In genomic region chr11:96997380-96997956, GRCm38 (mm10) we compare ENCODE assay signal across 8 mouse cellular contexts. TPM values are rescaled to one million over a fixed set of nuclear protein-coding genes. Genes with fewer than 3 reads are reported as not detected.
A peak's percentile ranks its signal among the peaks of the same experiment; 100 is the strongest.
DNase-seq lines count a peak whose midpoint lies in the region; ATAC-seq and TF ChIP-seq lines count a peak whose summit lies in the region.

No protein-coding gene starts in this region.

- no peak for ATAC-seq in CD4-positive, CD25-positive, alpha-beta regulatory T cell, adult 4 months
- peak; percentile 52; the same call in 1 of the 2 replicates for ATAC-seq in embryonic facial prominence, embryonic 15.5 days (ENCODE audit: insufficient number of reproducible peaks, low FRiP score, low TSS enrichment, low read depth)
- peak; percentile 32; the same call in 1 of the 2 replicates for ATAC-seq in limb, embryonic 12.5 days (ENCODE audit: insufficient number of reproducible peaks, insufficient read depth, low FRiP score, low TSS enrichment, low read depth)
- ATAC-seq in neural tube, embryonic 12.5 days (ENCODE audit: low FRiP score, low read depth), result 0 out of 2 replicates have a peak, but pooled peaks have one; percentile 41
- ATAC-seq in monocyte, adult 5-6 weeks (replicated peaks; ENCODE audit: insufficient number of reproducible peaks, low FRiP score, low TSS enrichment, poor library complexity, severe bottlenecking), result no peak

- 6% methylated on average over 30 of the region's 30 CpGs for WGBS in embryonic facial prominence, embryonic 15.5 days
- 3% methylated on average over 30 of the region's 30 CpGs for whole genome bisulfite sequencing in hindbrain, embryonic 10.5 days
- 2% methylated on average over 30 of the region's 30 CpGs for WGBS in limb, embryonic 12.5 days
- 3% methylated on average over 30 of the region's 30 CpGs for WGBS in neural tube, embryonic 12.5 days

- DNase-seq in CD4-positive, CD25-positive, alpha-beta regulatory T cell, adult 2 months (ENCODE audit: low read depth, low spot score), result peak; percentile 64
- peak; percentile 66 for DNase-seq in hindbrain, embryonic 10.5 days (ENCODE audit: low spot score)

- no peaks in the 10 kb centered on the region for H3K36me3 ChIP-seq in E14TG2a.4 (ENCODE audit: insufficient read depth, low read length)
- no peaks in the 10 kb centered on the region for H3K36me3 ChIP-seq in embryonic facial prominence, embryonic 15.5 days
- no peaks in the 10 kb centered on the region for H3K36me3 ChIP-seq in hindbrain, embryonic 10.5 days
- no peaks in the 10 kb centered on the region for H3K36me3 ChIP-seq in limb, embryonic 12.5 days
- no peaks in the 10 kb centered on the region for H3K36me3 ChIP-seq in neural tube, embryonic 12.5 days

- H3K9me3 ChIP-seq in E14TG2a.4 (ENCODE audit: low read length), result no peaks in the 10 kb centered on the region
- no peaks in the 10 kb centered on the region for H3K9me3 ChIP-seq in embryonic facial prominence, embryonic 15.5 days (replicated peaks)
- H3K9me3 ChIP-seq in hindbrain, embryonic 10.5 days, result no peaks in the 10 kb centered on the region
- no peaks in the 10 kb centered on the region for H3K9me3 ChIP-seq in limb, embryonic 12.5 days
- H3K9me3 ChIP-seq in neural tube, embryonic 12.5 days, result no peaks in the 10 kb centered on the region

- H3K4me2 ChIP-seq in embryonic facial prominence, embryonic 15.5 days (replicated peaks), result peak overlapping the region; percentile 59
- peak overlapping the region; percentile 66 for H3K4me2 ChIP-seq in limb, embryonic 12.5 days
- peak overlapping the region; percentile 65 for H3K4me2 ChIP-seq in neural tube, embryonic 12.5 days (replicated peaks)

- peak overlapping the region; percentile 18; the same call in 1 of the 2 replicates for H3K9ac ChIP-seq in embryonic facial prominence, embryonic 15.5 days
- H3K9ac ChIP-seq in limb, embryonic 12.5 days (replicated peaks), result peak overlapping the region; percentile 60
- H3K9ac ChIP-seq in neural tube, embryonic 12.5 days, result peak overlapping the region; percentile 61

- peaks cover 51% of the 10 kb centered on the region for H3K4me1 ChIP-seq in E14TG2a.4 (replicated peaks; ENCODE audit: low read depth, low read length)
- H3K4me1 ChIP-seq in embryonic facial prominence, embryonic 15.5 days, result peaks cover 16% of the 10 kb centered on the region
- H3K4me1 ChIP-seq in hindbrain, embryonic 10.5 days (replicated peaks), result peaks cover 74% of the 10 kb centered on the region
- peaks cover 16% of the 10 kb centered on the region for H3K4me1 ChIP-seq in limb, embryonic 12.5 days (replicated peaks)
- peaks cover 24% of the 10 kb centered on the region for H3K4me1 ChIP-seq in neural tube, embryonic 12.5 days

- no peak for TF ChIP-seq CTCF in E14TG2a.4 (conservative IDR thresholded peaks at IDR 0.05; ENCODE audit: low read length)

- peaks cover 89% of the 10 kb centered on the region for H3K27me3 ChIP-seq in E14TG2a.4 (ENCODE audit: insufficient read depth, low read length)
- H3K27me3 ChIP-seq in embryonic facial prominence, embryonic 15.5 days, result peaks cover 55% of the 10 kb centered on the region
- H3K27me3 ChIP-seq in hindbrain, embryonic 10.5 days (ENCODE audit: insufficient read depth, poor library complexity, severe bottlenecking), result peaks cover 88% of the 10 kb centered on the region
- H3K27me3 ChIP-seq in limb, embryonic 12.5 days, result peaks cover 59% of the 10 kb centered on the region
- H3K27me3 ChIP-seq in neural tube, embryonic 12.5 days (replicated peaks), result peaks cover 14% of the 10 kb centered on the region

- peak overlapping the region; percentile 78 for H3K4me3 ChIP-seq in E14TG2a.4 (replicated peaks; ENCODE audit: low read length)
- H3K4me3 ChIP-seq in embryonic facial prominence, embryonic 15.5 days (replicated peaks), result peak overlapping the region; percentile 28
- peak overlapping the region; percentile 51 for H3K4me3 ChIP-seq in hindbrain, embryonic 10.5 days
- H3K4me3 ChIP-seq in limb, embryonic 12.5 days (replicated peaks), result peak overlapping the region; percentile 37
- H3K4me3 ChIP-seq in neural tube, embryonic 12.5 days, result peak overlapping the region; percentile 26

- H3K27ac ChIP-seq in embryonic facial prominence, embryonic 15.5 days (replicated peaks), result no peak overlapping the region
- peak overlapping the region; percentile 87 for H3K27ac ChIP-seq in hindbrain, embryonic 10.5 days
- H3K27ac ChIP-seq in limb, embryonic 12.5 days, result peak overlapping the region; percentile 30; the same call in 1 of the 2 replicates
- H3K27ac ChIP-seq in neural tube, embryonic 12.5 days, result no peak overlapping the region

RNA-seq across cellular contexts. Expression of gene Sp2, which starts 14.7 kb away (rescaled TPM):
- 10 to 100 TPM; 19.5 to 22.9 TPM for polyA plus RNA-seq in CD4-positive, CD25-positive, alpha-beta regulatory T cell, adult 4 months (2017; shearing (Covaris generic))
- 16.8 and 17.9 TPM in 2 replicates for polyA plus RNA-seq in embryonic facial prominence, embryonic 15.5 days (2015; fragmentation: Nextera tagmentation; extraction: Ambion mirVana)
- 29.5 and 31.4 TPM in 2 replicates for polyA plus RNA-seq in hindbrain, embryonic 10.5 days (2016; fragmentation: Nextera tagmentation; extraction: Ambion mirVana)
- 13.7 and 17.8 TPM in 2 replicates for polyA plus RNA-seq in limb, embryonic 12.5 days (2016; fragmentation: Nextera tagmentation; extraction: Ambion mirVana)
- polyA plus RNA-seq in neural tube, embryonic 12.5 days (2016; fragmentation: Nextera tagmentation; extraction: Ambion mirVana), result 19.3 and 20.4 TPM in 2 replicates
- 4.2 to 7.6 TPM (median 7.1 TPM) in 3 replicates for total RNA-seq in monocyte, adult 5-6 weeks (2017)

RNA-seq across cellular contexts. Expression of gene Sp6, which starts 15.7 kb away (rescaled TPM):
- 1 to 10 TPM; 1.7 to 3.0 TPM for polyA plus RNA-seq in CD4-positive, CD25-positive, alpha-beta regulatory T cell, adult 4 months (2017; shearing (Covaris generic))
- 18.5 and 26.7 TPM in 2 replicates for polyA plus RNA-seq in embryonic facial prominence, embryonic 15.5 days (2015; fragmentation: Nextera tagmentation; extraction: Ambion mirVana)
- polyA plus RNA-seq in hindbrain, embryonic 10.5 days (2016; fragmentation: Nextera tagmentation; extraction: Ambion mirVana), result 1.6 and 2.3 TPM in 2 replicates
- 6.5 and 7.7 TPM in 2 replicates for polyA plus RNA-seq in limb, embryonic 12.5 days (2016; fragmentation: Nextera tagmentation; extraction: Ambion mirVana)
- 0.23 and 0.34 TPM in 2 replicates for polyA plus RNA-seq in neural tube, embryonic 12.5 days (2016; fragmentation: Nextera tagmentation; extraction: Ambion mirVana)
- not detected in 3 replicates for total RNA-seq in monocyte, adult 5-6 weeks (2017)

RNA-seq across cellular contexts. Expression of gene Scrn2, which starts 32.3 kb away (rescaled TPM):
- 10 to 100 TPM in 1 of 2 experiments, 1 to 10 TPM in 1; 7.3 to 14.8 TPM for polyA plus RNA-seq in CD4-positive, CD25-positive, alpha-beta regulatory T cell, adult 4 months (2017; shearing (Covaris generic))
- polyA plus RNA-seq in embryonic facial prominence, embryonic 15.5 days (2015; fragmentation: Nextera tagmentation; extraction: Ambion mirVana), result 22.5 and 23.9 TPM in 2 replicates
- polyA plus RNA-seq in hindbrain, embryonic 10.5 days (2016; fragmentation: Nextera tagmentation; extraction: Ambion mirVana), result 38.3 and 39.4 TPM in 2 replicates
- 32.4 and 35.1 TPM in 2 replicates for polyA plus RNA-seq in limb, embryonic 12.5 days (2016; fragmentation: Nextera tagmentation; extraction: Ambion mirVana)
- 19.8 and 21.9 TPM in 2 replicates for polyA plus RNA-seq in neural tube, embryonic 12.5 days (2016; fragmentation: Nextera tagmentation; extraction: Ambion mirVana)
- total RNA-seq in monocyte, adult 5-6 weeks (2017), result 2.3 to 3.2 TPM (median 2.9 TPM) in 3 replicates

RNA-seq across cellular contexts. Expression of gene Lrrc46, which starts 43.7 kb away (rescaled TPM):
- polyA plus RNA-seq in CD4-positive, CD25-positive, alpha-beta regulatory T cell, adult 4 months (2017; shearing (Covaris generic)), result not detected
- 9.5 and 21.4 TPM in 2 replicates for polyA plus RNA-seq in embryonic facial prominence, embryonic 15.5 days (2015; fragmentation: Nextera tagmentation; extraction: Ambion mirVana)
- 3.5 and 6.8 TPM in 2 replicates for polyA plus RNA-seq in hindbrain, embryonic 10.5 days (2016; fragmentation: Nextera tagmentation; extraction: Ambion mirVana)
- polyA plus RNA-seq in limb, embryonic 12.5 days (2016; fragmentation: Nextera tagmentation; extraction: Ambion mirVana), result 1.0 TPM in 2 replicates
- polyA plus RNA-seq in neural tube, embryonic 12.5 days (2016; fragmentation: Nextera tagmentation; extraction: Ambion mirVana), result 2.2 and 2.9 TPM in 2 replicates
- not detected in 3 replicates for total RNA-seq in monocyte, adult 5-6 weeks (2017)

RNA-seq across cellular contexts. Expression of gene Mrpl10, which starts 43.9 kb away (rescaled TPM):
- 10 to 100 TPM; 60.9 to 82.9 TPM for polyA plus RNA-seq in CD4-positive, CD25-positive, alpha-beta regulatory T cell, adult 4 months (2017; shearing (Covaris generic))
- polyA plus RNA-seq in embryonic facial prominence, embryonic 15.5 days (2015; fragmentation: Nextera tagmentation; extraction: Ambion mirVana), result 77.9 and 80.4 TPM in 2 replicates
- polyA plus RNA-seq in hindbrain, embryonic 10.5 days (2016; fragmentation: Nextera tagmentation; extraction: Ambion mirVana), result 78.9 and 80.7 TPM in 2 replicates
- 80.0 and 80.5 TPM in 2 replicates for polyA plus RNA-seq in limb, embryonic 12.5 days (2016; fragmentation: Nextera tagmentation; extraction: Ambion mirVana)
- polyA plus RNA-seq in neural tube, embryonic 12.5 days (2016; fragmentation: Nextera tagmentation; extraction: Ambion mirVana), result 66.9 and 68.3 TPM in 2 replicates
- total RNA-seq in monocyte, adult 5-6 weeks (2017), result 12.3 to 17.5 TPM (median 13.4 TPM) in 3 replicates

Comparison
In these comparisons a context has a peak if more than half of its experiments do, and no peak if none do; other contexts are left out.
1. ATAC-seq: peak in embryonic facial prominence, embryonic 15.5 days (single experiment), limb, embryonic 12.5 days (single experiment) and neural tube, embryonic 12.5 days (single experiment); none in CD4-positive, CD25-positive, alpha-beta regulatory T cell, adult 4 months (single experiment) and monocyte, adult 5-6 weeks (single experiment).
2. H3K4me3 ChIP-seq: peak in every context shown above with its lines; median percentile 78 in E14TG2a.4; 51 in hindbrain, embryonic 10.5 days; 37 in limb, embryonic 12.5 days; 28 in embryonic facial prominence, embryonic 15.5 days; 26 in neural tube, embryonic 12.5 days.
3. H3K27ac ChIP-seq: peak in hindbrain, embryonic 10.5 days (single experiment) and limb, embryonic 12.5 days (single experiment); none in embryonic facial prominence, embryonic 15.5 days (single experiment) and neural tube, embryonic 12.5 days (single experiment).
4. Peak in every context shown above with its lines, with median percentiles within 50 percentile points of each other: H3K4me2 ChIP-seq and H3K9ac ChIP-seq.